Mouse (Mus musculus) embryonic facial prominence, embryonic 12.5 days (tissue): ENCODE measurements around the gene Olfr524. TPM values are rescaled to one million over a fixed set of nuclear protein-coding genes. Genes with fewer than 3 reads are reported as not detected.

ENCODE experiments used
- ATAC-seq: fragments of 200-750 bp; cut with Nextera tagmentation; 2 replicates; pipeline ENCODE4 v1.8.0; 2017; ENCODE audit not compliant: insufficient number of reproducible peaks, insufficient read depth, low FRiP score, low TSS enrichment
- H3K27ac ChIP-seq: fragments of 300-500 bp; sonication (generic); 2 replicates; pipeline ENCODE4 v1.5.1; 2016; ENCODE audit warnings: mild to moderate bottlenecking
- H3K27me3 ChIP-seq: fragments of 300-500 bp; sonication (generic); 2 replicates; pipeline ENCODE4 v1.6.1; 2016; ENCODE audit warnings: mild to moderate bottlenecking, moderate library complexity
- H3K36me3 ChIP-seq: fragments of 300-500 bp; sonication (generic); 2 replicates; pipeline ENCODE4 v1.6.1; 2016; ENCODE audit warnings: mild to moderate bottlenecking
- H3K4me1 ChIP-seq: fragments of 300-500 bp; sonication (generic); 2 replicates; pipeline ENCODE4 v1.6.1; 2016
- H3K4me2 ChIP-seq: fragments of 300-500 bp; sonication (generic); replicated peaks from 2 replicates; pipeline ENCODE4 v1.6.1; 2016; ENCODE audit warnings: mild to moderate bottlenecking, moderate library complexity
- H3K4me3 ChIP-seq: fragments of 300-500 bp; sonication (generic); 2 replicates; pipeline ENCODE4 v1.5.1; 2016; ENCODE audit warnings: mild to moderate bottlenecking
- H3K9ac ChIP-seq: fragments of 300-500 bp; sonication (generic); 2 replicates; pipeline ENCODE4 v1.6.1; 2016; ENCODE audit warnings: mild to moderate bottlenecking, moderate library complexity
- H3K9me3 ChIP-seq: fragments of 300-500 bp; sonication (generic); 2 replicates; pipeline ENCODE4 v1.6.1; 2016; ENCODE audit warnings: mild to moderate bottlenecking, moderate library complexity
- WGBS: fragments of 180-500 bp; shearing (Covaris S2); methylation state at CpG from one replicate; pipeline ENCODE4 v1.1.7; 2016; 5-methylcytosine and 5-hydroxymethylcytosine counted together
- polyA plus RNA-seq: library from polyadenylated mRNA; unstranded; fragments of >200 nt; fragmentation: Nextera tagmentation; extraction: Ambion mirVana; gene quantifications from 2 replicates; pipeline ENCODE4 v1.2.1, GENCODE M21; 2016

Olfr524 gene
- polyA plus RNA-seq, 1 experiment from 2014 or later = not detected

- Histone ChIP-seq H3K4me1 (no peaks in the 10 kb centered on the region), H3K9me3 (no peaks in the 10 kb centered on the region), H3K4me3 (no peak overlapping the region), H3K36me3 (no peaks in the 10 kb centered on the region), H3K9ac (no peak overlapping the region), H3K4me2 (no peak overlapping the region), H3K27me3 (no peaks in the 10 kb centered on the region), H3K27ac (no peak overlapping the region)
- ATAC-seq = no peak
- WGBS = 79% methylated on average over 8 of the region's 8 CpGs
Measured at GRCm38 (mm10) chr7:140208153-140208552, 2.4 kb upstream of the Olfr524 start.

GRCm38 (mm10) chr7:140206904-140207303 is 1.1 kb upstream of the Olfr524 start:
- Histone ChIP-seq H3K4me3 (no peak overlapping the region), H3K4me1 (no peaks in the 10 kb centered on the region), H3K4me2 (no peak overlapping the region), H3K27ac (no peak overlapping the region), H3K9ac (no peak overlapping the region), H3K27me3 (no peaks in the 10 kb centered on the region), H3K36me3 (no peaks in the 10 kb centered on the region), H3K9me3 (no peaks in the 10 kb centered on the region)
- ATAC-seq = no peak
- WGBS = 77% methylated on average over 3 of the region's 3 CpGs

GRCm38 (mm10) chr7:140201090-140201489 is 4.7 kb downstream of the Olfr524 start:
- no peaks in the 10 kb centered on the region for H3K36me3 ChIP-seq
- H3K4me1 ChIP-seq = no peaks in the 10 kb centered on the region
- H3K9ac ChIP-seq = no peak overlapping the region
- H3K27ac ChIP-seq = no peak overlapping the region
- WGBS = 84% methylated on average over 4 of the region's 4 CpGs
- no peak overlapping the region for H3K4me3 ChIP-seq
- no peak overlapping the region for H3K4me2 ChIP-seq
- H3K27me3 ChIP-seq = no peaks in the 10 kb centered on the region
- H3K9me3 ChIP-seq = no peaks in the 10 kb centered on the region
- ATAC-seq = no peak

GRCm38 (mm10) chr7:140196002-140196401 is 9.8 kb downstream of the Olfr524 start:
- Histone ChIP-seq H3K4me2 (no peak overlapping the region), H3K27me3 (no peaks in the 10 kb centered on the region), H3K4me3 (no peak overlapping the region), H3K4me1 (no peaks in the 10 kb centered on the region), H3K36me3 (no peaks in the 10 kb centered on the region), H3K9ac (no peak overlapping the region), H3K27ac (no peak overlapping the region), H3K9me3 (no peaks in the 10 kb centered on the region; the same call in 1 of the 2 replicates)
- WGBS = 83% methylated on average over 8 of the region's 8 CpGs
- no peak for ATAC-seq

GRCm38 (mm10) chr7:140194031-140194430 is 11.7 kb downstream of the Olfr524 start:
- WGBS = 85% methylated on average over 4 of the region's 4 CpGs
- Histone ChIP-seq H3K27me3 (no peaks in the 10 kb centered on the region), H3K4me2 (no peak overlapping the region), H3K27ac (no peak overlapping the region), H3K36me3 (no peaks in the 10 kb centered on the region), H3K4me1 (no peaks in the 10 kb centered on the region), H3K9me3 (no peaks in the 10 kb centered on the region; the same call in 1 of the 2 replicates), H3K4me3 (no peak overlapping the region), H3K9ac (no peak overlapping the region)
- no peak for ATAC-seq

GRCm38 (mm10) chr7:140192851-140193250 is 12.9 kb downstream of the Olfr524 start:
- 65% methylated on average over 2 of the region's 2 CpGs for WGBS
- Histone ChIP-seq H3K27ac (no peak overlapping the region), H3K27me3 (no peaks in the 10 kb centered on the region), H3K36me3 (no peaks in the 10 kb centered on the region), H3K9me3 (no peaks in the 10 kb centered on the region; the same call in 1 of the 2 replicates), H3K9ac (no peak overlapping the region), H3K4me2 (no peak overlapping the region), H3K4me3 (no peak overlapping the region), H3K4me1 (no peaks in the 10 kb centered on the region)
- ATAC-seq = no peak

GRCm38 (mm10) chr7:140192445-140192844 is 13.3 kb downstream of the Olfr524 start:
- Histone ChIP-seq H3K9ac (no peak overlapping the region), H3K36me3 (no peaks in the 10 kb centered on the region), H3K4me2 (no peak overlapping the region), H3K27me3 (no peaks in the 10 kb centered on the region), H3K4me3 (no peak overlapping the region), H3K9me3 (no peaks in the 10 kb centered on the region; the same call in 1 of the 2 replicates), H3K27ac (no peak overlapping the region), H3K4me1 (no peaks in the 10 kb centered on the region)
- WGBS = 58% methylated on average over 2 of the region's 2 CpGs
- no peak for ATAC-seq

GRCm38 (mm10) chr7:140190435-140190834 is 15.3 kb downstream of the Olfr524 start:
- no peak overlapping the region for H3K27ac ChIP-seq
- no peaks in the 10 kb centered on the region for H3K27me3 ChIP-seq
- no peak overlapping the region for H3K4me2 ChIP-seq
- no peak for ATAC-seq
- no peak overlapping the region for H3K4me3 ChIP-seq
- WGBS = 95% methylated on average over 1 of the region's 1 CpGs
- no peak overlapping the region for H3K9ac ChIP-seq
- H3K9me3 ChIP-seq = no peaks in the 10 kb centered on the region; the same call in 1 of the 2 replicates
- H3K36me3 ChIP-seq = no peaks in the 10 kb centered on the region
- H3K4me1 ChIP-seq = no peaks in the 10 kb centered on the region

GRCm38 (mm10) chr7:140188391-140189328 is 17.1 kb downstream of the Olfr524 start:
- H3K27me3 ChIP-seq = no peaks in the 10 kb centered on the region
- H3K9ac ChIP-seq = no peak overlapping the region
- no peaks in the 10 kb centered on the region for H3K36me3 ChIP-seq
- no peaks in the 10 kb centered on the region for H3K4me1 ChIP-seq
- no peak overlapping the region for H3K27ac ChIP-seq
- H3K4me2 ChIP-seq = no peak overlapping the region
- ATAC-seq = no peak
- H3K4me3 ChIP-seq = no peak overlapping the region
- 66% methylated on average over 4 of the region's 4 CpGs for WGBS
- no peaks in the 10 kb centered on the region; the same call in 1 of the 2 replicates for H3K9me3 ChIP-seq

- Histone ChIP-seq H3K4me1 (no peaks in the 10 kb centered on the region), H3K4me2 (no peak overlapping the region), H3K9ac (no peak overlapping the region), H3K4me3 (no peak overlapping the region), H3K36me3 (no peaks in the 10 kb centered on the region), H3K27ac (no peak overlapping the region), H3K9me3 (no peaks in the 10 kb centered on the region; the same call in 1 of the 2 replicates), H3K27me3 (no peaks in the 10 kb centered on the region)
- WGBS = 78% methylated on average over 7 of the region's 7 CpGs
- no peak for ATAC-seq
Measured at GRCm38 (mm10) chr7:140187721-140188390, 17.9 kb downstream of the Olfr524 start.

GRCm38 (mm10) chr7:140186646-140187620 is 18.8 kb downstream of the Olfr524 start:
- no peak overlapping the region for H3K9ac ChIP-seq
- no peak overlapping the region for H3K4me3 ChIP-seq
- no peaks in the 10 kb centered on the region for H3K4me1 ChIP-seq
- no peak overlapping the region for H3K4me2 ChIP-seq
- H3K36me3 ChIP-seq = no peaks in the 10 kb centered on the region
- H3K9me3 ChIP-seq = no peaks in the 10 kb centered on the region; the same call in 1 of the 2 replicates
- H3K27ac ChIP-seq = no peak overlapping the region
- ATAC-seq = no peak
- WGBS = 61% methylated on average over 18 of the region's 18 CpGs
- H3K27me3 ChIP-seq = no peaks in the 10 kb centered on the region
